Mouse (Mus musculus) ES-E14 (cell line): ENCODE data around the gene Gm32802. TPM values are rescaled to one million over a fixed set of nuclear protein-coding genes. Genes with fewer than 3 reads are reported as not detected.
"Not testable (repeated sequence)": the region's sequence is repeated elsewhere in the genome, so short reads cannot be mapped to it uniquely, and the experiment has no call there.

Source experiments
- DNase-seq: peaks from one replicate; pipeline ENCODE4 v3.0.0-alpha.2; 2013; ENCODE audit warnings: low read depth, low spot score
- H3K27ac ChIP-seq: 2 replicates; pipeline ENCODE4 v1.5.1; 2012; ENCODE audit warnings: low read depth, mild to moderate bottlenecking, low read length, moderate library complexity, mixed read lengths; ENCODE audit not compliant: poor library complexity, insufficient read depth, severe bottlenecking
- H3K36me3 ChIP-seq: 2 replicates; pipeline ENCODE4 v1.6.1; 2012; ENCODE audit warnings: mild to moderate bottlenecking, low read length, moderate library complexity, mixed read lengths; ENCODE audit not compliant: control insufficient read depth, poor library complexity, insufficient read depth, severe bottlenecking
- H3K4me1 ChIP-seq, 2 experiments: fragments of 150-350 bp in 1 of 2; sonication (generic) in 1 of 2; 2 replicates each; pipeline ENCODE4 v1.6.1; 2012; ENCODE audit warnings: low read length in 2 of 2, mild to moderate bottlenecking in 1 of 2, mixed read lengths in 1 of 2; ENCODE audit not compliant: control insufficient read depth in 2 of 2, insufficient read depth in 2 of 2, poor library complexity in 1 of 2
- H3K4me3 ChIP-seq, 2 experiments: fragments of 150-350 bp in 1 of 2; sonication (generic) in 1 of 2; 2 replicates each; pipeline ENCODE4 v1.5.1; 2012; ENCODE audit warnings: low read length in 2 of 2, low read depth in 1 of 2, mild to moderate bottlenecking in 1 of 2, mixed read lengths in 1 of 2; ENCODE audit not compliant: insufficient read depth in 1 of 2, poor library complexity in 1 of 2, severe bottlenecking in 1 of 2
- H3K9ac ChIP-seq: 2 replicates; pipeline ENCODE4 v1.6.1; 2012; ENCODE audit warnings: low read depth, mild to moderate bottlenecking, low read length, mixed read lengths; ENCODE audit not compliant: poor library complexity, insufficient read depth, severe bottlenecking
- H3K9me3 ChIP-seq: fragments of 150-350 bp; sonication (generic); 2 replicates; pipeline ENCODE4 v1.6.1; 2012; ENCODE audit warnings: low read depth, mild to moderate bottlenecking, low read length; ENCODE audit not compliant: control insufficient read depth, insufficient read depth
- CHD2 ChIP-seq: IDR thresholded peaks from 2 replicates; pipeline ENCODE4 v1.6.1; 2014; ENCODE audit warnings: mild to moderate bottlenecking, low read depth, low read length, inconsistent platforms
- HCFC1 ChIP-seq: IDR thresholded peaks from 2 replicates; pipeline ENCODE4 v1.6.1; 2012; ENCODE audit warnings: low read length, inconsistent platforms, borderline replicate concordance; ENCODE audit not compliant: insufficient read depth
- MAFK ChIP-seq: IDR thresholded peaks from 2 replicates; pipeline ENCODE4 v1.6.1; 2014; ENCODE audit warnings: mild to moderate bottlenecking, low read depth, low read length, inconsistent platforms; ENCODE audit not compliant: insufficient read depth
- ZC3H11A ChIP-seq: IDR thresholded peaks from 2 replicates; pipeline ENCODE4 v1.6.1; 2012; ENCODE audit warnings: low read depth, mild to moderate bottlenecking, inconsistent platforms, low read length, borderline replicate concordance
- ZNF384 ChIP-seq: IDR thresholded peaks from 2 replicates; pipeline ENCODE4 v1.6.1; 2012; ENCODE audit warnings: low read depth, low read length, inconsistent platforms
- in situ Hi-C, 2 experiments: fragments of 600-800 bp; cut with MboI; formaldehyde crosslinking; loops; one replicate each; pipeline ENCODE4 v1.15.1; 2025; ENCODE audit warnings: low sequenced_read_pairs in 2 of 2, inconsistent platforms in 1 of 2; ENCODE audit not compliant: unreplicated experiment in 2 of 2
- total RNA-seq: library from RNA; depleted of rRNA; stranded (reverse); fragments of 300-350 nt; gene quantifications from 2 replicates; pipeline ENCODE4 v1.2.3, GENCODE M21; 2012; rRNA removed

Gm32802 gene
- total RNA-seq, 1 experiment, result 0.09 TPM

DNA sequence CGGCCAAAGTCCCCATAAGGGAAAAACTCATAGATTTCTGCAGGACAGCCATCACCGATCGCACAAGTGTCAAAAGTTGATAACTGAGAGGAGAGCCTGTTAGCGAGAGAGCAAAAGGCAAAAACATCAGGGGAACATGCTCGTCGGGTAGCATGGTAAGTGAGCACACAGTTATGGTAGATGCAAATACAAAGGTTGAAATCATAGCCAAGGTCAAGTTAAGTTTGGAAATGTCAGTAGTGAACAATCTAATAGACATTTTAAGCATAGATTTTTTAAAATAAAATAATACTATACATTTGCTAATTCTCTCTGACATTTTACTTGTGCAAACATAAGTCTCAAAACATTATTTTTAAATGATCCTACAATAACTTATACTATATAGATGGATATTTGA lies 36.5 kb downstream of the Gm32802 start, which contains the start of gene Iltifb:
Gene Iltifb, minus strand, starts transcription at position 101 of the 400 bp plus-strand sequence.
- no peaks in the 10 kb centered on the region for H3K9me3 ChIP-seq
- in situ Hi-C loops, result no loop called here
- H3K9ac ChIP-seq, result no peak within 1 kb of the TSS
- TF ChIP-seq ZNF384, result no peak
- no peak for TF ChIP-seq HCFC1
- TF ChIP-seq MAFK, result no peak
- TF ChIP-seq CHD2, result no peak
- no peak for TF ChIP-seq ZC3H11A
- no peak within 1 kb of the TSS for H3K4me3 ChIP-seq
- H3K4me1 ChIP-seq, result no peaks in the 10 kb centered on the region
- no peak for DNase-seq
- no peak within 1 kb of the TSS for H3K27ac ChIP-seq
- H3K36me3 ChIP-seq, result no peaks in the 10 kb centered on the region

DNA sequence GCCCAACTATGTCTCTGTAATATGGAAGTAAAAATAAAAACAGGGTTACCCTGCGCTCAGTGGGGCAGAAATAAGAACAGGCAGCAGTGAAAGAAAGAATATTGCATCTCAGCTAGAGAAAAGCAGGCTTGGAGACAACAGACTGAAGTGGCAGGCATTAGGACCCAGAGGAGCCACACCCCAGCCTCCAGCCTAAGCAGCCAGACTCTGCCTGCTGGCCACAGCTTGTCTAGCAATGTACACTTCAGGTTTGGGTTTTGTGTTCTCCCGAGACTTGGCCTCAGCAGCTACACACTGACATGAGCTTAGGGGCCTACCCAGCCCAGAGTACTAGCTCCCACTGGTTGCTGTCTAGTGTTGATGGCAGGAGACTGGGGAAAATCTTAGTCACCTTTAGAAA lies 43.6 kb downstream of the Gm32802 start:
- H3K9me3 ChIP-seq, H3K4me1 ChIP-seq, in situ Hi-C loops, H3K4me3 ChIP-seq, H3K9ac ChIP-seq, H3K27ac ChIP-seq, H3K36me3 ChIP-seq, DNase-seq: not testable (repeated sequence)

Other genes starting within 250 kb of the Gm32802 start
- 15.5 and 16.2 TPM in 2 replicates for gene Mdm1, start 116.9 kb upstream of the Gm32802 start, total RNA-seq
- not detected in 2 replicates for gene Il22, start 53.7 kb upstream of the Gm32802 start, total RNA-seq
- gene Gm32717, start 17.9 kb upstream of the Gm32802 start, total RNA-seq, result 0.09 TPM in 1 of 2 replicates, not detected in the other
- gene Iltifb, start 36.4 kb downstream of the Gm32802 start, total RNA-seq, result not detected in 2 replicates
- 0.54 and 0.90 TPM in 2 replicates for gene Gm9040, start 68.3 kb downstream of the Gm32802 start, total RNA-seq
- gene Gm9044, start 73.7 kb downstream of the Gm32802 start, total RNA-seq, result 0.54 and 0.90 TPM in 2 replicates
- 0.71 and 1.1 TPM in 2 replicates for gene Gm9045, start 79.1 kb downstream of the Gm32802 start, total RNA-seq
- not detected in 2 replicates for gene Gm9046, start 84.6 kb downstream of the Gm32802 start, total RNA-seq
- 1.0 and 1.6 TPM in 2 replicates for gene Gm9048, start 90.0 kb downstream of the Gm32802 start, total RNA-seq
- 0.71 and 1.1 TPM in 2 replicates for gene Gm9049, start 95.4 kb downstream of the Gm32802 start, total RNA-seq
- not detected in 2 replicates for gene Ifng, start 182.4 kb downstream of the Gm32802 start, total RNA-seq